Mouse (Mus musculus) heart, postnatal 0 days (tissue): ENCODE measurements around the gene Ess2. TPM values are rescaled to one million over a fixed set of nuclear protein-coding genes. Genes with fewer than 3 reads are reported as not detected.
A peak's percentile ranks its signal among the peaks of the same experiment; 100 is the strongest.

ENCODE experiments used
- ATAC-seq: fragments of 200-750 bp; cut with Nextera tagmentation; 2 replicates; pipeline ENCODE4 v1.8.0; 2017; ENCODE audit warnings: low read depth, moderate number of reproducible peaks, moderate library complexity; ENCODE audit not compliant: insufficient read depth
- DNase-seq: peaks from one replicate; pipeline ENCODE4 v3.0.0-alpha.2; 2016; ENCODE audit warnings: low spot score
- H3K27ac ChIP-seq: fragments of 300-500 bp; sonication (generic); 2 replicates; pipeline ENCODE4 v1.5.1; 2014; ENCODE audit warnings: low read depth, mild to moderate bottlenecking
- H3K27me3 ChIP-seq: fragments of 300-500 bp; sonication (generic); 2 replicates; pipeline ENCODE4 v1.6.1; 2014; ENCODE audit warnings: low read length, mixed read lengths; ENCODE audit not compliant: control insufficient read depth, insufficient read depth
- H3K36me3 ChIP-seq: fragments of 300-500 bp; sonication (generic); replicated peaks from 2 replicates; pipeline ENCODE4 v1.6.1; 2014; ENCODE audit warnings: low read length, mixed read lengths; ENCODE audit not compliant: control insufficient read depth, insufficient read depth
- H3K4me1 ChIP-seq: fragments of 300-500 bp; sonication (generic); 2 replicates; pipeline ENCODE4 v1.6.1; 2014; ENCODE audit warnings: antibody characterized with exemption; ENCODE audit not compliant: control insufficient read depth, insufficient read depth
- H3K4me2 ChIP-seq: fragments of 300-500 bp; sonication (generic); 2 replicates; pipeline ENCODE4 v1.6.1; 2014; ENCODE audit warnings: low read depth, mild to moderate bottlenecking, low read length, moderate library complexity
- H3K4me3 ChIP-seq: fragments of 300-500 bp; sonication (generic); 2 replicates; pipeline ENCODE4 v1.5.1; 2014; ENCODE audit warnings: low read depth, low read length
- H3K9ac ChIP-seq: fragments of 300-500 bp; sonication (generic); replicated peaks from 2 replicates; pipeline ENCODE4 v1.6.1; 2014; ENCODE audit warnings: low read depth, low read length, mixed read lengths
- H3K9me3 ChIP-seq: fragments of 300-500 bp; sonication (generic); replicated peaks from 2 replicates; pipeline ENCODE4 v1.6.1; 2016; ENCODE audit warnings: low read length; ENCODE audit not compliant: control insufficient read depth
- CTCF ChIP-seq: IDR thresholded peaks from 2 replicates; pipeline ENCODE4 v1.5.1; 2016; ENCODE audit warnings: antibody characterized with exemption, control low read depth, low read depth
- EP300 ChIP-seq: IDR thresholded peaks from 2 replicates; pipeline ENCODE4 v1.6.1; 2016; ENCODE audit warnings: antibody characterized with exemption, low read depth
- WGBS: fragments of 180-500 bp; shearing (Covaris S2); extraction: QIAGEN DNeasy Blood & Tissue Kit; methylation state at CpG from one replicate; pipeline ENCODE4 v1.1.7; 2014; 5-methylcytosine and 5-hydroxymethylcytosine counted together
- polyA plus RNA-seq: library from polyadenylated mRNA; unstranded; fragments of >200 nt; fragmentation: Nextera tagmentation; extraction: Ambion mirVana; gene quantifications from 2 replicates; pipeline ENCODE4 v1.2.1, GENCODE M21; 2015
- total RNA-seq: library from RNA; depleted of rRNA; stranded (reverse); fragments of >200 nt; gene quantifications from 2 replicates; pipeline ENCODE4 v1.2.3, GENCODE M21; 2014; ENCODE audit warnings: low replicate concordance

Ess2 gene
- total and polyA plus RNA-seq, 2 experiments from 2014 or later: 18.5 to 25.4 TPM

DNA sequence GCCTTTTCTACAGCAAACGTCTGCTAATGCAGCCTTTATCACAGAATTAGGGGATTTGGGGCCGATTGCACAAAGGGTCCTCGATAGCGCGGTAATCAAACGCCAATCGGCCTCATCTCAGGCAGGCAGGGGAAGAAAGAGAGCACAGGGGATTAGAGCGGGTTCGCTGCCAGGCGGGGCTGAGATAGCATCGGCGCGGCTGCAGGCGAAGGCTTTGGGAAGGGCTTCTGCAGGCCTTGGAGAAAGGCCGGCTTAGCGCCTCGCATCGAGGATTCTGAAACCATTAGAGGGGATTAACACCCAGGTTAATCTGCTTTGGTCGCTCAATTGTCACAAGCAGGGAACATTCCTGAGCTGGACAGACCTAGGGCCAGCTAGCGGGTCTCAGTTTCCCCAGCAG, 9.4 kb upstream of the Ess2 start:
- H3K27me3 ChIP-seq: peaks cover 28% of the 10 kb centered on the region
- no peak for ATAC-seq
- 11% methylated on average over 20 of the region's 20 CpGs for WGBS

DNA sequence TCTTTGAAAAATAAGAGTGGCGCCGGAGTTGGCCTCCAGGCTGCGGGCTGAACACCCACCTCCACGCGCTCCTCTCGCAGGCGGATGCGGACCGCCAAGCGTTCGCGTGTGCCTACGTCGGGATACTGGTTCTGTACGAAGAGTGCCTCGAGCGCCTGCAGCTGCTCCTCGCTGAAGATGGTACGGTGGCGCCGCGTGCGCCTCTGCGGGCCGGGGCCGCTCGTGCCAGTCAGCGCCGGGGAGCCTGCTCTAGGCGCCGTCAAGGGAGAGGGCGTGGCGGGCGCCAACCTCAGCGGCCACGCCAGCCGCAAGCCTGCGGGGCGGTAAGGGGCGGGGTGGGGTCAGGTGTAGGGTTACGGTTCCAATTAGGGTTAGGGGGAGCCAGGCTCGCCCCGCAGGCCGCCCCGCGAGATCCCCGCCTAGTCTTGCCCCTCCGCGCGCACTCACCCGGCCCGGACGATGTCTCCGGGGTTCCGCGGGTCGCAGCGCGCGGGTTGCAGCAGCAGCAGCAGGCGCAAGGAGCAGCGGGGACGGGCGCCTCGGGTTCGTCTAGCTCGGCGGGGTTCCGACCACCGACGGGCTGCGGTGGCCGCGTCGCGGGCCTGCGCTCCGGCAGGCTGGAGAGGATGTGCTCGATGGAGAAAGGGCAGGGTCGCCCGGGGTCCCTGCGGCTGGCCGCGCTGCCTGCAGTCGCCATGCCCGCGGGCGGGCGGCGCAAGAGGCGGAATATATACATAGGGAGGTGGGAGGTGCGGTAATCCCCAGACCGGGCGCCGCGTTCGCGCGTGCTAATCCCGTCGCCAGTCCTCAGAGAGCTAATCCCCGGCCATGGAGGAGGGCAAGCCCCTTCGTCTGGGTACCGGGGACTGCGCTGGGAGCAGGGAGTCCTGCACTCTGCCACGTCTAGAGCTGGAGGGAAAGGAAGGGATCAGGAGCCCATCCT, 3.4 kb upstream of the Ess2 start, which contains the start of gene Gsc2:
Gsc2 (minus strand) TSS at position 753 of the 943 bp plus-strand sequence.
- H3K27me3 ChIP-seq: peaks cover 59% of the 10 kb centered on the region
- no peak within 1 kb of the TSS for H3K27ac ChIP-seq
- no peak for TF ChIP-seq EP300
- no peak for TF ChIP-seq CTCF

More for the DNA sequence above, 9.4 kb upstream of the Ess2 start:
- H3K9ac ChIP-seq: 0 out of 2 replicates have a peak overlapping the region, but pooled peaks have one; percentile 40
- no peaks in the 10 kb centered on the region for H3K9me3 ChIP-seq
- H3K36me3 ChIP-seq: 0 out of 2 replicates have a peak, but pooled peaks cover 2% of the 10 kb centered on the region
- H3K4me1 ChIP-seq: peaks cover 13% of the 10 kb centered on the region; the same call in 1 of the 2 replicates
- no peak overlapping the region for H3K27ac ChIP-seq
- no peak for DNase-seq
- peak overlapping the region; percentile 97 for H3K4me2 ChIP-seq
- TF ChIP-seq EP300 (no peak), CTCF (no peak)
- no peak overlapping the region for H3K4me3 ChIP-seq

GRCm38 (mm10) chr16:17898462-17898861, 12.7 kb downstream of the Ess2 start, which contains the start of the genes Dgcr2 and Tssk2:
Gene Dgcr2, minus strand, starts transcription at chr16:17898562.
Gene Tssk2, plus strand, starts transcription at chr16:17898637.
- Histone ChIP-seq H3K4me2 (no peak within 1 kb of the TSS), H3K27ac (no peak within 1 kb of the TSS), H3K27me3 (no peaks in the 10 kb centered on the region), H3K4me1 (no peaks in the 10 kb centered on the region), H3K9me3 (no peaks in the 10 kb centered on the region), H3K36me3 (peaks cover 46% of the 10 kb centered on the region), H3K4me3 (no peak within 1 kb of the TSS), H3K9ac (no peak within 1 kb of the TSS)
- no peak for TF ChIP-seq EP300
- 87% methylated on average over 14 of the region's 14 CpGs for WGBS
- no peak for DNase-seq
- ATAC-seq: no peak

More for the DNA sequence above, 3.4 kb upstream of the Ess2 start, which contains the start of gene Gsc2:
- no peaks in the 10 kb centered on the region for H3K36me3 ChIP-seq
- H3K4me3 ChIP-seq: peak within 1 kb of the TSS; percentile 42
- no peaks in the 10 kb centered on the region for H3K9me3 ChIP-seq
- DNase-seq: no peak
- H3K4me2 ChIP-seq: peak within 1 kb of the TSS; percentile 56
- H3K9ac ChIP-seq: no peak within 1 kb of the TSS
- 2% methylated on average over 74 of the region's 106 CpGs for WGBS
- H3K4me1 ChIP-seq: peaks cover 7% of the 10 kb centered on the region
- no peak for ATAC-seq

DNA sequence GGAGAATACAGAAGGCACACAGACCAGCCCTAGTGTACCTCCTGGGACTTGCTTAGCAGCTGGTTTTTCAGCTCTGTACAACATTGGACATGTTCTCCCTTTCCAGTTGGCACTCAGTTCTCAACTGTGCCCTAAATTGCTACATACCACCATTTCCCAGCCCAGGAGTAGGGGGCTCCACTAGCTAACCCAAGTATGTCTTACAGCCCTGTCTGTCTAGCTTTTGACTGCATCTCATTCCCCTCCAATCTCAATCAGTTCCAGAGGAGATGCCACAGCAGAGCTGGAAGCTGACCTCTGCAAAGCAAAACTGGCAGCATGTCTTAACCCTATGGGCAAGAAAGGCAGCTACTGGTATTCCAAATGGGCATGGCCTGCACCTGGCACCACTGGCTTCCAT, 15.1 kb downstream of the Ess2 start:
- Histone ChIP-seq H3K27me3 (no peaks in the 10 kb centered on the region), H3K9ac (no peak overlapping the region), H3K4me3 (no peak overlapping the region), H3K4me2 (no peak overlapping the region), H3K9me3 (no peaks in the 10 kb centered on the region), H3K27ac (no peak overlapping the region), H3K36me3 (peaks cover 22% of the 10 kb centered on the region), H3K4me1 (peaks cover 13% of the 10 kb centered on the region)
- DNase-seq (no peak), ATAC-seq (no peak)
- TF ChIP-seq CTCF: no peak
- no peak for TF ChIP-seq EP300

DNA sequence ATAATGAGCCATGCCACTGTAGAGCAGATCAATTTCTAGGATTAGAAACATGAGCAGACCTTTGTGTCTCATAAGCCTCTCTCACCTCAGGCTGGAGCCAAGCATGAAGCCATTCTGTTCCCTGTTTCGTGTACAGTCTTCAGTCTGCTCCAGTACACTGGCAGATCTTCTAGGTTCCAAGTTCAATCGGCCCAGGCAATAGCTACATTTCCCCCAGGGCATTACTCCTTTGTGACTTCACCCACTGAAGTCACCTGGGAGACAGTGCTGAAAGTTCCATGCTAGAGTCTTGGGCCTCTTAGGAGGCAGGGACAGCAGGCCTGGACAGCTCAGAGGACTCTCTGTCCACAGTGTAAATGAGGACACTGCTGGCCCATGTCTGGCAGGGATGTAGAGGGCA, 17.2 kb downstream of the Ess2 start, which contains the start of gene Tssk1:
Tssk1 (plus strand) TSS at position 301 of the 400 bp plus-strand sequence.
- Histone ChIP-seq H3K9me3 (no peaks in the 10 kb centered on the region), H3K27me3 (no peaks in the 10 kb centered on the region), H3K9ac (no peak within 1 kb of the TSS), H3K4me1 (peaks cover 24% of the 10 kb centered on the region), H3K4me3 (no peak within 1 kb of the TSS), H3K4me2 (no peak within 1 kb of the TSS), H3K27ac (no peak within 1 kb of the TSS), H3K36me3 (0 out of 2 replicates have a peak, but pooled peaks cover 8% of the 10 kb centered on the region)
- no peak for TF ChIP-seq CTCF
- TF ChIP-seq EP300: no peak
- no peak for DNase-seq
- WGBS: 79% methylated on average over 2 of the region's 2 CpGs
- ATAC-seq: no peak
